Mouse (Mus musculus): Measurements from ENCODE around the gene Herpud1. TPM values are rescaled to one million over a fixed set of nuclear protein-coding genes. Genes with fewer than 3 reads are reported as not detected.
A peak's percentile ranks its signal among the peaks of the same experiment; 100 is the strongest.

The Herpud1 gene
- 10 to 100 TPM; 54.8 to 80.2 TPM for total RNA-seq (2021)

- DNase-seq, result peak; percentile 98 to 99
Measured at GRCm38 (mm10) chr8:94386214-94387026, at the start of gene Herpud1. Gene Herpud1 (plus strand): TSS chr8:94386438.

DNA sequence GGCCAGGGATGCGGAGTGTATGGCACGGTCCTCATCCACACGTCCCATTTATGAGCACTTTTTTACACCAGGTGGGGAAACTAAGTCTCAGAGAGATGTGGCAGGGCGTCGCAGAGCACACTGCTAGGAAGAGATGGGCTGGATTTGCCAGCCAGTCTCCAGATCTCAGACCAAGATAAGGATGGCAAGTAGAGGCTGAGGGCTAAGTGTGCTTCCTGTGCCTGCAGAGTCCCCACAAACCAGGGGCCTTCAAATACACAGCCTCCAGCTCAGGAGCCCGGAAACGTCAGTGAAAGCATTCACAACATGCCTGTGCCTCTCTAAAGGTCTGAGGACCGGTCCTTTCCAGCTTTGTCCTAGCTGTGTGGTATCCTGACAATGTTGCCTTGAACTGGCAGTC, 48.7 kb upstream of the Herpud1 start:
- DNase-seq, result no peak

GRCm38 (mm10) chr8:94340796-94341195, 45.4 kb upstream of the Herpud1 start:
- DNase-seq, result no peak

GRCm38 (mm10) chr8:94342691-94343090, 43.5 kb upstream of the Herpud1 start:
- DNase-seq, result no peak

DNA sequence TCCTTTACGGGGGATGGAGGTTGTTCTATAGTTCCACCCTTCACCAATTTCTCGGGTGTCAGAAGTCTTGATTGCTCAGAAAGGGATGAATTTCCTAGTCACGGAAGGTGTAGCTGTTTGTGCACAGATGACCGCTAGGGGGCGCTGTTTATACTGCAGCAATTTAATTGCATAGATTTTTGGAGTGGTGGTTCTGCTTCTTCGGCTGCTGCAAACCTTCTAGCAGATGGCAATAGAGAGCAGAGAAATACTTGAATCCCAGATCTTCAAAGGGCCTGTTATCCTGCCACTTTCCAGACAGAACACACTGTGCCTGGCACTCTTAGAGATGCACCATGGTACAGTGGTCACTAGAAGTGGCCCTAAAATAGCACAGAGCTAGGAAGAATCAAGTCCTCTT, 42.9 kb upstream of the Herpud1 start:
- DNase-seq, result peak; percentile 69 to 78

DNA sequence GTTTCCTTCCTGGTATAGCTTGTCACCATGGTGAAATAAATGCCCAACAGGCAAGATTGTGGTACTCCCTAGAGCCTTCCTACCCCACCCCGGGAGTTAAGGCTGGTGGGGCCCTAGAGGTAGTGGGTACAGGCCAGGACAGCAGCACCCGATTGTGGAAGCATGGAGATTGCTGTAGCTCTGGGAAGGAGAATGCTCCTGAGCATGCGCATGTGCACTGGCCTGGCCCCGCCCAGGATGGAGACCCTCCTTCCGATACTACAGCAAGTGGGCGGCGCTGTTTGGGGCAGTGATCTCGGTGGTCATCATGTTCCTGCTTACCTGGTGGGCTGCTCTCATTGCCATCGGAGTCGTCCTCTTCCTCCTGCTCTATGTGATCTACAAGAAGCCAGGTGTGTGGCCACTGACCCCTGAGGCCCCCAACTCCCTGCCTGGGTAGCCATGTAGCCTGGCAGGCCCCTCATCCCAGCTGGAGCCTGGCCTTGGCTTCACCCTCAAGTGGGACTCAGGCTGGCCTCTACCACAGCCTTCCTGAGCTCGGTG, 42.4 kb upstream of the Herpud1 start:
- DNase-seq, result no peak

DNA sequence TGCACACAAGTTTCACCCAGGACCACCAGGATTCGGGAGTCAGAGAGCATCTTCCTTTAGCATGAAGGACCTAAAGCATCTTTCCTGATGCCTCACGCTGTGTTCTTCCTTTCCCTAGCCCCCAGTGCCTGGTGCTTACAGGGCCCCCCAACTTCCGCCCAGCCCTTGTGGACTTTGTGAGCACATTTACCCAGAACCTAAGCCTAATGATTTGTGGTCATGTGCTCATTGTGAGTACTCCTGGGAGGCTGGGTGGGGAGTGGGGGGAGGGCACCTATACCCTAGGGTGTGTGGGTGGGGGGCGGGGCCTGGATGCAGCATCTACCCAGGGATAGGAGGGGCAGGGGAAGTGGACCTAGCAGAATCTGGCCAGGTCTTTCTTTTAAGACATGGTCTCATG, 40.6 kb upstream of the Herpud1 start:
- DNase-seq, result no peak

GRCm38 (mm10) chr8:94346264-94346663, 40.0 kb upstream of the Herpud1 start:
- DNase-seq, result no peak

DNA sequence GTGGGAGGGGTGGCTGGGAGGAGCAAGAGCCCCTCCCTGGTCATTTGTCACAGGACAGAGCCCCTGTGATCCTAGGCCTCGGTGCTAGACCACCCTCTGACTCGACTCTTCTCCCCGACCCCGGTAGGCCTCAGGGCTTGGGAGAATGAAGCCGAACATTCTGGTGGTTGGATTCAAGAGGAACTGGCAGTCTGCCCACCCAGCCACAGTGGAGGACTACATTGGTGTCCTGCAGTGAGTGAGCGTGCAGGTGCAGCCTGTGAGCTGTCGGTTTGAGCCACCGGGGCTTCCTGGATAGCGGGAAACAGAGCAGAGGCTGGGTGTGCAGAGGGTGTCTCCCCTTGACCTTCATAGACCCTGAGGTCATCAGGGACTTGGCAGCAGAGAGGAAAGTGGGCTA, 37.8 kb upstream of the Herpud1 start:
- DNase-seq, result no peak

GRCm38 (mm10) chr8:94354069-94354531, 32.1 kb upstream of the Herpud1 start:
- DNase-seq, result no peak

- no peak for DNase-seq
Measured at GRCm38 (mm10) chr8:94354571-94354970, 31.7 kb upstream of the Herpud1 start.

DNA sequence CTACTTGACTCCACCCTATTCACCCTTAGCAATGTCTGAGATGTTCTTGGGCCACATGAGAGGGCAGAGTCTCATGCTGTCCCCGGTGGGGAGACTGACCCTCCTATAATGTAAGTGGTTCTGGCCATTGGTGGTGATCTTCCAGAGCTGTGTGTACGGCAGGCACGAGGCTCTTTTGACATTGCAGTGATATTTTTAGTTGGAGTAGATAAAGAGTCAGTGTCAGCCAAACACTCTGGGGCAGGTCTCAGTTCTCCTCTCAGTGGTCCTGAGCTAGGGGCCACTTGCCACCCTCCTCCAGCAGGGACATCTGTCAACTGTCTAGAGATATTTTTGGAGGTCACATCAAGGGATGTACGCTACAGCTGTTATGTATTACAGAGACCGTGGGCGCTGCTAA, 29.0 kb upstream of the Herpud1 start:
- DNase-seq, result no peak

DNA sequence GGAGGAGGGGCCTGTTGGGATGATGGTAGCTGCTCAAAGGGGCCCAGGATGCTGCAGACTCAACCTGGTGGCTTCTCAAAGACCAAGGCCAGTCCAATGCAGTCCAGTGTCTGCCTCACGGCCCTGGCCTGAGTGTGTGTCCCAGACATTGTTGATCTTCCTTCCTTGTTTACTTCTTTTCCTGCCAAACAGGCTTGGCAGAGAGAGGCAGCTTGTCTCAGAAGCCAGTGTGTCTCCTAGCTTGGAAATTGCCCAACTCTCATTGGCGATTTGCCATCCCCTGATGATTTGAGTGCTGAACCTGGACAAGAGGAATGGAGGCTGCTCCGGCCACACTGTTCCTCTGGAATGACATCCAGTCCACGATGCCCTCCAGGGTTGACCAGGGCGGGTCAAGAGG, 27.7 kb upstream of the Herpud1 start:
- DNase-seq, result peak; percentile 50 to 54

- no peak for DNase-seq
Measured at GRCm38 (mm10) chr8:94361774-94362431, 24.3 kb upstream of the Herpud1 start.

DNA sequence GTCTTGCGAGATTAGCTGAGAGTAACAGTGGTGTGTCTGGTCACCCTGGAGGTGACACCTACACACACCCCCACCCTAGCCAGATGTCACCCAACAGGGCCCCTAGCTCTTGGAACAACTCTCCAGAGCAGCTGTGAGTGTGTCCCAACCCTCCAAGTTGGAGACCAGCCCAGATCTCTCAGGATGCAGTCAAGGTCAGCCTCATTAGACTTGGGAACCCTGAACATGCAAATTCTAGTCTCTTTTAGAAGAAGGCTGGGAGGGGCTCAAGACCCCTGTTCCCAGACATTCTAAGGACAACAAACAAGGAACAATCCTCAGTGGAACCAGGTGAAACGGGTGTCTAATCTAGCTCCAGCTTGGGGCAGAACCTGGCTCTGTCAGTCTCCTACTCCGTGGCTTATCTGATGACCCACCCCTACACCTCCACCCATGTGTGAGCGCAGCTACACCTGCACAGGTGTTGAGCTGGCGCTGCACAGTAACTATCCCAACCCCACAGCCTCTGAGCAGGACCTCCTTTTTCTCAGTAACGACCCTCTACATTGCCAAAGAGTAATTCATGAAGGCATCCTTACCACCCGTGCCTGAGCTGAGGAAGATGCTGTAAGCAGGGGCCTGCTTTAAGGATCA, 23.5 kb upstream of the Herpud1 start:
- no peak for DNase-seq

GRCm38 (mm10) chr8:94363288-94363688, 22.9 kb upstream of the Herpud1 start:
- DNase-seq, result no peak

DNA sequence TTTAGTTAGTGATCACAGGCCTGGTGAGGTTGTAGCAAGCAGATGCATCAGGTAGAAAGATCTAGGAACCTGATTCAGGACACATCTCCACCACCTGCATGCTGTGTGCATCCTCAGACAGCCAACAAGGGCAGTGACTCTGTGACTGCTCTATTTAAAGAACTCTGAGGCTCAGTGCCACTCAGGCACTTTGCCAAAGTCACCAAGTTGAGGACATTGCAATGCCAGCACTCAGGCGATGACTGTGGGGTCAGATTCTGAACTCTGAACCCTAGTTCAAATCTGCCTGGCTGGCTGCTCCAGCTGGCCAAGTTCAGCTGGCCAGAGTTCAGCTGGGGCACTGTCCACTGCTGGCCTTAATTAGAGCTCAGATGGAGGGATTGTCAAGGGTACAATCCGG, 22.3 kb upstream of the Herpud1 start:
- DNase-seq, result no peak

- DNase-seq, result no peak
Measured at GRCm38 (mm10) chr8:94364686-94365312, 21.4 kb upstream of the Herpud1 start.

DNA sequence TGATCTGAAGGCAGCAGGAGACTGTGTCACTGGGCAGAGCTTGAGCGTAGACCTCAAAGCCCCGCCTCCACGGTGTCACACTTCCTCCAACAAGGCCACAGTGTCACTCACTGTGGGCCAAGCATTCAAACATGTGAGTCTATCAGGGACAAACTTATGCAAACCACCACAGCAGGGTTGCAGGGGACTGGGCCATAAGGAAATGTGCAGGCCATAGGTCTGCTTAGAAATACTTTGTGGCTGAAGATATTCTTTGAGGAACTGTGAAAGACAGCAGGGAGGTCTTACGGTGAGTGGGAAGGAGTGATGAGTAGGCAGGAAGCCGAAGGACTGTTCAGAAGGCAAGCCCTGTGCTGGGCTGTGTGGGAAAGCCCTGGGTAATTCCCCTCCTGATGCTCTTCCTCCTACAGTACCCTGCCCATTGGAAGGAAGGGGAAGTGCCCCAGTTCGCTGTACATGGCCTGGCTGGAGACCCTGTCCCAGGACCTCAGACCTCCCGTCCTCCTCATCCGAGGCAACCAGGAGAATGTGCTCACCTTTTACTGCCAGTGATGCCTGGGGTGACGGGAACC, 20.7 kb upstream of the Herpud1 start:
- no peak for DNase-seq

- DNase-seq, result no peak
Measured at GRCm38 (mm10) chr8:94370839-94371238, 15.4 kb upstream of the Herpud1 start.

DNA sequence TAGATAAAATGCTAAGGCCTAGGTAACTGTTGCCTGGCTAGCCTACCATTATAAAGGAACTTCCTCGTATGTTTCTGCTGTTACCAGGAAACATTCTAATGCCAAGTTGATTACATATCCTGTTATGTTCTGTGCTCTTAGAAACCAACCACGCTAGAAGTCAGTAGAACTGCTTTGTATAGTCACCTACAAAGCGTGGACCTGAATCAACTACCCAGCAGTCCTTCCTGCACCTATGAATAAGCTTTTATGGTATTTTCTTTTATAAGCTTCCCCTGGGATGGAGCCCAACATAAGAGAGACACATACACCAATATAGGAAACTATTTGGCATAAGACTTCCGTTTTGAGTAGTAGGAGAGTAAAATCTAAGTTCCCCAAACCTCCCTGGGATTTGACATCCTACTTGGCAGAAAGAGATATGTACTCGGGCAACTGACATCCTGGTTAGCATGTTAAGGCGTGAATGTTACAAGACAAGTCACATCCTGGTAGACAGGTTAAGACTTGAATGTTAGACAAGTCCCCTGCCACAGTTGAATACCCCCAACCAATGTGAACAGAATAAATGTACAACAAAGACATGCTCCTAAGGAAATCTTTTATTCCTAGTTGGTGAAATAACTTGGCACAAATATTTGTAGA, 13.2 kb upstream of the Herpud1 start:
- no peak for DNase-seq

GRCm38 (mm10) chr8:94375551-94375991, 10.7 kb upstream of the Herpud1 start:
- no peak for DNase-seq
